Mouse (Mus musculus): ENCODE results near the gene Got2. TPM values are rescaled to one million over a fixed set of nuclear protein-coding genes. Genes with fewer than 3 reads are reported as not detected.

The Got2 gene
- total RNA-seq (2021), result 100 to 1,000 TPM; 335 to 396 TPM
- long read RNA-seq, experiment 1, transcript Got2-201 (10 exons, 2,530 nt), result major isoform, 95 of 259 reads
- long read RNA-seq, experiment 1, partial matches to known transcripts, result 21 of 259 reads
- long read RNA-seq, experiment 1, other reads (novel, unspliced or antisense), result 143 of 259 reads
- long read RNA-seq, experiment 2, transcript Got2-201 (10 exons, 2,530 nt), result major isoform, 136 of 336 reads
- long read RNA-seq, experiment 2, partial matches to known transcripts, result 50 of 336 reads
- long read RNA-seq, experiment 2, other reads (novel, unspliced or antisense), result 150 of 336 reads

GRCm38 (mm10) chr8:95888285-95889136 lies at the start of gene Got2:
TSS of gene Got2 (minus strand) at chr8:95888547.
- intact Hi-C loops (cut with DNase I; ENCODE audit: low total_unique reads), result no loop called here
- peak; percentile 89 for DNase-seq

- DNase-seq, result no peak
Observed at GRCm38 (mm10) chr8:95932841-95933240, 44.5 kb upstream of the Got2 start.

DNA sequence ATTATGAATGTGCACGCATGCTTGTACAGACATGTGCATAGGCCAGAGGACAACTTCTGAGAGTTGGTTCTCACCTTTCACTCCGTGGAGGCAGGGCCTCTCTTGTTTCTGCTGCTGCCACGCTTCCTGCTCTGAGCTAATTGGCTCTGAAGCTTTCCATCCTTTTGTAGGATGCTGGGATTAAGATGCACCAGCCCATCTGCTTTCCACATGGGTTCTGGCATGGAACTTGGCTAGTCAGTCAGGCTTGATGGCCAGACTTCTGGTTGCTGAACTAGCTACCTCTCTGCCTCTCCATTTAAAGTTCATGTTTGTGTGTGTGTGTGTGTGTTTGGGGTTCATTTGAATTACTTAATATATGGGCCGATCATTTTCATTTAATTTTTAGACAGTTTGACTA lies 41.5 kb upstream of the Got2 start:
- intact Hi-C loops (cut with DNase I; ENCODE audit: low total_unique reads), result no loop called here
- no peak for DNase-seq

More at GRCm38 (mm10) chr8:95932841-95933240, 44.5 kb upstream of the Got2 start:
- intact Hi-C loops (cut with DNase I; ENCODE audit: low total_unique reads), result no loop called here

DNA sequence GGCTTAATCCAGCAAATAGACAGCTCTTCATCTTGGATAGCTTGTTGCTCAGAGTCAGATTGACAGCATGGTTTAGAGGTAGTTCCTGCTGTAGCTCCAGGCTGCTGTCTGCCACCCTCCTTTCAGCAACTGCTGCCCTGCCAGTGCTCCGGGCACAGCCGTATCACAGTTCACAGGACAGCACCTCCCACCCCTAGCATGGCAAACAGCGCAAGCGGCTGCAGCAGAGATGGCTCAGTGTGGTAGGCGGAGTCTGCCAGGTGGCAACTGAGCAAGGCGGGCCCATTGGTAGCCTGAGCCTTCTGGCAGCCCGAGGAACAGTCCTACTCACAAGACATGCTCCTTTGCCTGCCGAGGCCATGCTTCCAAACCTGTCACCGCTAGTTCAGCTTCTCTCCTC lies 27.8 kb upstream of the Got2 start:
- peak; percentile 12 for DNase-seq

GRCm38 (mm10) chr8:95914905-95915643 lies 26.7 kb upstream of the Got2 start:
- DNase-seq, result peak; percentile 44
- intact Hi-C loops (cut with DNase I; ENCODE audit: low total_unique reads), result loop anchor here (10.0 kb wide), 1 partner anchor 320 kb away; no protein-coding TSS in a partner anchor

More for the DNA sequence above, 27.8 kb upstream of the Got2 start:
- intact Hi-C loops (cut with DNase I; ENCODE audit: low total_unique reads), result loop anchor here (10.0 kb wide), 1 partner anchor 321 kb away; no protein-coding TSS in a partner anchor

GRCm38 (mm10) chr8:95911240-95911639 lies 22.9 kb upstream of the Got2 start:
- intact Hi-C loops (cut with DNase I; ENCODE audit: low total_unique reads), result loop anchor here (10.0 kb wide), 1 partner anchor 316 kb away; no protein-coding TSS in a partner anchor
- no peak for DNase-seq

DNA sequence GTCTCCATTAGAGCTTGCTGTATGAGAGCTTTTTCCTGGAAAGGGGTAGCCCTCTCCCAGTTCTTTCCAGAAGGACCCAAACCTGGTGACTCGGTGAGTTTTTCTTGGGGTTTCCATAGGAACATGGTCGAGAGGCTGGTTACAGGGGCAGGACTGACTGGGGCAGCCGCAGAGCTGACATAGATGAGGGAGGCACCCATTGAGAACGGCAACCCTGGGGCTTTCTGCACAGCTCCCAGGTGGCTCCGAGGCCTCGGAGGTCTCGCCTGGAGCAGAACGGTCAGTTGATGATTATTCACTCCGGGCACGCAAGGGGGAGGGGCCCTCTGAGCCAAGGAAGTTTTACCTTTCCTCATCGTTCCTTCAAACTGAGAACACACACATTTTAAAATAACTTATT lies 19.5 kb upstream of the Got2 start:
- intact Hi-C loops (cut with DNase I; ENCODE audit: low total_unique reads), result no loop called here
- no peak for DNase-seq

GRCm38 (mm10) chr8:95906738-95907137 lies 18.4 kb upstream of the Got2 start:
- DNase-seq, result no peak
- intact Hi-C loops (cut with DNase I; ENCODE audit: low total_unique reads), result no loop called here

- DNase-seq, result no peak
- intact Hi-C loops (cut with DNase I; ENCODE audit: low total_unique reads), result no loop called here
Observed at GRCm38 (mm10) chr8:95901864-95902263, 13.5 kb upstream of the Got2 start.

GRCm38 (mm10) chr8:95893701-95894100 lies 5.4 kb upstream of the Got2 start:
- intact Hi-C loops (cut with DNase I; ENCODE audit: low total_unique reads), result no loop called here
- DNase-seq, result no peak

DNA sequence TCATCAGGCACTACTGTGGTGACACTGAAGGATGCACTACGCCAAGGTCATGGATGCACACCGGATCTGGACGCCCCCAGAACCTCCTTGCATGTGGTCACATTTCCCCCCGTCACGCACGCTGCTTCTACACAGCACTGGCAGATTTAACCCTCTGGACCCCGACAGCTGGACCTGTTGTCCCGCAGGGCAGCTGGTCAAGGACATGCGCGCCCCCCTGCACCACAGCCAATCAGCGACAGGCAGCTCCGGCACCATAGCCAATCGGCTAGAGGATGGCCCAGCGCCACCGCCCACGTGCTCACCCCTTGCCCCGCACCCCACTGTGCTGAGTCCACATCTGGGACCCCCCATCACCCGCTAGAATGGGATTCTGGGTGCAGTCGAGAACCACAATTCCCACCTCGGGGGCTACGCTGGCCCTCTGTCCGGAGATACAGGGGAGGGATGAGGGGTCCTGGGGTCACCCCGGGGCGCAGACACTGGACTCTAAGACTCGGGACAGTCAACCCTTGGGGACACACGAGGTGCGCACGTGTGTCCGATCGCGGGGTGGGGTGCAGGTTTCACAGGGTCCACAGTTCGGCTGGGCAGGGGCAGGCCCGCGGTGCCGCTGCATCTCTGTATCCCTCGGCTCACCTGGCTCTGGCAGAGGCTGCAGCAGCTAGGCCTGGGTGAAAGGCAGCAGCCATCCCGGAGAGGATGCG lies 616 bp downstream of the Got2 start:
- intact Hi-C loops (cut with DNase I; ENCODE audit: low total_unique reads), result no loop called here

GRCm38 (mm10) chr8:95886647-95887577 lies 1.4 kb downstream of the Got2 start:
- DNase-seq, result peak; percentile 23
- intact Hi-C loops (cut with DNase I; ENCODE audit: low total_unique reads), result no loop called here

More for the DNA sequence above, 616 bp downstream of the Got2 start:
- DNase-seq, result peak; percentile 91

- no peak for DNase-seq
- intact Hi-C loops (cut with DNase I; ENCODE audit: low total_unique reads), result no loop called here
Observed at GRCm38 (mm10) chr8:95885966-95886365, 2.4 kb downstream of the Got2 start.

- DNase-seq, result no peak
- intact Hi-C loops (cut with DNase I; ENCODE audit: low total_unique reads), result no loop called here
Observed at GRCm38 (mm10) chr8:95885271-95885841, 3.0 kb downstream of the Got2 start.

DNA sequence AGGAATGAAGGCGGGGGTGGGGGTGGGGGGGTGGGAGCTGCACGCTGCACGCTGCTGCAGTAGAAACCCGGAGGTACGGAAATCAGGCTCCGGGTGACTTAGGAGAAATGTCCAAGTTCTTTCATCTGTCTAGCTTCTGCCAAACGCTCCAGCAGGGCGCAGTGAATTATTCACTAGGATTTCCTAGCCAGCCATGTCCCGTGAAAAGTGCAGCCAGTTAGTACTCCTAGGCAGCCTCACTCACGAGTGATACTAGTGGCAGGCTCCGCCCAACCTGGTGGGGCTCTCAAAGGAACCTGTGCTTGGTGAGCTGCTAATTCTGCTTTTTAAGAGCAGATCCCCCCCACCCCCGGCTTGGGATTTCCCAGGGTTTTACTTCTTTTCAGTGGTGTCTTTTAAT lies 3.9 kb downstream of the Got2 start:
- DNase-seq, result no peak
- intact Hi-C loops (cut with DNase I; ENCODE audit: low total_unique reads), result no loop called here

GRCm38 (mm10) chr8:95882191-95882590 lies 6.2 kb downstream of the Got2 start:
- DNase-seq, result no peak
- intact Hi-C loops (cut with DNase I; ENCODE audit: low total_unique reads), result no loop called here

DNA sequence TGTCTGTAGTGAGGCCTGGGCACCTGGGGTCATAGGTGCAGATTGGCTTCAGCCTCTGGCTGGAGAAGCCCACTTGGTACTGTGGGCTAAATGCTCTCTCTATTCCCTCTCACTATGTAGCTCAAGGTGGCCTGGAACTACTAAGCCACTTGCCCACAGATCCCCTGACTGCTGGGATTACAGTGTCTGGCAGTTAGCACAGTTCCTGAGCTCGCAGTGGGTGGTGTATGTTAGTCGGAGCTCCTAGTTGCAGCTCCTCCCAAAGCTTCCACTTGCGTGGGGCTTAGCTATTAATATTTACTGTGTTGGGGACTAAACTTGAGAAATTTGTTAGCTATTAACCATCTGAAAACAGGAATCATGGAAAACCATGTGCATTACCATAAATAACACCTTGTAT lies 6.8 kb downstream of the Got2 start:
- no peak for DNase-seq

DNA sequence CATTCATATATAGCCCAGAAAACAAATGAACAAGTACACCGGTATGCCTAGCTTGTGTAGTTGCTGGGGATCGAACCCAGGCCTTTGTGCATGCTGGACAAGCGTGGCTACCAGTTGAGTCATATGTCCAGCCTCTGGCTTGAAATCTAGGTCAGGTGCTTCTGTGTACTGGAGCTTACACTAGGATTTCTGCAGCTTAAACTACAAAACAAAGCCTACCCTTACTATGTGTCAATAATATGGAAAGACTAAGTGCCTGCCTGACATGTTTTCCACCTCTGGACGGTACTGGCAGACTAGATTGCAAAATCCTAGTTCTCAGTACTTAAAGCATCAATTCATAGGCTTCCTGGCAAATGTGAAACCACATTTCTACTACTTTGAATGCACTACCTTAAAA lies 8.5 kb downstream of the Got2 start:
- intact Hi-C loops (cut with DNase I; ENCODE audit: low total_unique reads), result no loop called here
- no peak for DNase-seq

More for the DNA sequence above, 6.8 kb downstream of the Got2 start:
- intact Hi-C loops (cut with DNase I; ENCODE audit: low total_unique reads), result no loop called here
